Mouse (Mus musculus) retina, adult 2 months (tissue): ENCODE data around the gene Mybpc2.

Experiments used
- DNase-seq: peaks from one replicate; pipeline ENCODE4 v3.0.0-alpha.2; 2012; ENCODE audit warnings: low read depth, low spot score

The Mybpc2 gene

GRCm38 (mm10) chr7:44464511-44464910, 59.9 kb downstream of the Mybpc2 start:
- DNase-seq, result no peak

- DNase-seq, result no peak
These were observed 60.8 kb downstream of the Mybpc2 start for GRCm38 (mm10) chr7:44463556-44464225.

- DNase-seq, result no peak
These were observed 61.4 kb downstream of the Mybpc2 start for GRCm38 (mm10) chr7:44463056-44463425.

- DNase-seq, result no peak
These were observed 62.0 kb downstream of the Mybpc2 start for GRCm38 (mm10) chr7:44462218-44463055.

GRCm38 (mm10) chr7:44461503-44462217, 62.8 kb downstream of the Mybpc2 start:
- no peak for DNase-seq

GRCm38 (mm10) chr7:44460767-44461502, 63.5 kb downstream of the Mybpc2 start:
- no peak for DNase-seq

GRCm38 (mm10) chr7:44460067-44460466, 64.4 kb downstream of the Mybpc2 start:
- no peak for DNase-seq

GRCm38 (mm10) chr7:44456302-44456701, 68.2 kb downstream of the Mybpc2 start:
- no peak for DNase-seq

GRCm38 (mm10) chr7:44453256-44453655, 71.2 kb downstream of the Mybpc2 start:
- no peak for DNase-seq
